ENCODE assay signal across 8 mouse cellular contexts in genomic region chr2:48885945-48886344, GRCm38 (mm10).
DNase-seq lines count a peak whose midpoint lies in the region; ATAC-seq and TF ChIP-seq lines count a peak whose summit lies in the region.

No protein-coding gene starts in this region.

- peak; percentile 81 for DNase-seq in heart, adult 8-10 months (ENCODE audit: low spot score)
- peak; percentile 29 for DNase-seq in cerebellum, adult 11-12 months
- peak; percentile 89 for DNase-seq in forebrain, postnatal 0 days
- peak; percentile 78 for DNase-seq in induced T-regulatory cell, adult 2 months (ENCODE audit: low read depth)
- DNase-seq in left cerebral cortex, adult 18-20 months (ENCODE audit: low spot score in 2 of 2) = peak; percentile 66 to 71
- DNase-seq in right cerebral cortex, adult 18-20 months = peak; percentile 70

- no peak overlapping the region for H3K9ac ChIP-seq in heart, embryonic 11.5 days (ENCODE audit: low read depth, low read length)
- H3K9ac ChIP-seq in forebrain, postnatal 0 days = no peak overlapping the region

- no peak overlapping the region for H3K27ac ChIP-seq in heart, embryonic 11.5 days (ENCODE audit: low read depth, low read length)
- H3K27ac ChIP-seq in forebrain, postnatal 0 days (ENCODE audit: low read depth, low read length) = no peak overlapping the region

- ATAC-seq in heart, embryonic 11.5 days (replicated peaks; ENCODE audit: insufficient number of reproducible peaks, low FRiP score, low TSS enrichment) = no peak
- peak; percentile 77 for ATAC-seq in forebrain, postnatal 0 days
- ATAC-seq in megakaryocyte progenitor cell, adult 5-6 weeks (replicated peaks; ENCODE audit: poor library complexity) = peak; percentile 90

- no peak overlapping the region for H3K4me3 ChIP-seq in heart, embryonic 11.5 days (ENCODE audit: low read depth, low read length)
- no peak overlapping the region for H3K4me3 ChIP-seq in forebrain, postnatal 0 days (ENCODE audit: low read depth, low read length)

- no peak overlapping the region for H3K4me2 ChIP-seq in heart, embryonic 11.5 days
- no peak overlapping the region for H3K4me2 ChIP-seq in forebrain, postnatal 0 days (ENCODE audit: low read depth)

- no peaks in the 10 kb centered on the region for H3K4me1 ChIP-seq in heart, embryonic 11.5 days (ENCODE audit: control insufficient read depth, insufficient read depth, low read length)
- H3K4me1 ChIP-seq in forebrain, postnatal 0 days (ENCODE audit: insufficient read depth) = no peaks in the 10 kb centered on the region

- no peaks in the 10 kb centered on the region for H3K27me3 ChIP-seq in heart, embryonic 11.5 days (ENCODE audit: control insufficient read depth, insufficient read depth, low read length)
- H3K27me3 ChIP-seq in forebrain, postnatal 0 days (ENCODE audit: insufficient read depth, low read length) = no peaks in the 10 kb centered on the region

- no peaks in the 10 kb centered on the region for H3K36me3 ChIP-seq in heart, embryonic 11.5 days (ENCODE audit: control insufficient read depth, insufficient read depth, low read length)
- H3K36me3 ChIP-seq in forebrain, postnatal 0 days (ENCODE audit: insufficient read depth) = no peaks in the 10 kb centered on the region

- H3K9me3 ChIP-seq in heart, embryonic 11.5 days (replicated peaks; ENCODE audit: control insufficient read depth, low read length) = no peaks in the 10 kb centered on the region
- no peaks in the 10 kb centered on the region for H3K9me3 ChIP-seq in forebrain, postnatal 0 days (ENCODE audit: low read length)

- TF ChIP-seq CTCF in forebrain, postnatal 0 days (IDR thresholded peaks at IDR 0.05; ENCODE audit: low read depth) = peak; percentile 80

Comparison
In these comparisons a context has a peak if more than half of its experiments do, and no peak if none do; other contexts are left out.
1. DNase-seq: peak in every context shown above with its lines; median percentile 89 in forebrain, postnatal 0 days; 81 in heart, adult 8-10 months; 78 in induced T-regulatory cell, adult 2 months; 70 in right cerebral cortex, adult 18-20 months; 68 in left cerebral cortex, adult 18-20 months; 29 in cerebellum, adult 11-12 months.